Mouse (Mus musculus) intestine, embryonic 15.5 days (tissue): ENCODE measurements around the gene Dld. TPM values are rescaled to one million over a fixed set of nuclear protein-coding genes. Genes with fewer than 3 reads are reported as not detected.
A peak's percentile ranks its signal among the peaks of the same experiment; 100 is the strongest.

Source experiments
- ATAC-seq: fragments of 200-750 bp; cut with Nextera tagmentation; 2 replicates; pipeline ENCODE4 v1.8.0; 2017; ENCODE audit warnings: moderate TSS enrichment, moderate library complexity
- H3K27ac ChIP-seq: fragments of 300-500 bp; sonication (generic); 2 replicates; pipeline ENCODE4 v1.5.1; 2015; ENCODE audit warnings: mild to moderate bottlenecking, inconsistent platforms
- H3K27me3 ChIP-seq: fragments of 300-500 bp; sonication (generic); replicated peaks from 2 replicates; pipeline ENCODE4 v1.6.1; 2015; ENCODE audit warnings: inconsistent platforms
- H3K36me3 ChIP-seq: fragments of 300-500 bp; sonication (generic); 2 replicates; pipeline ENCODE4 v1.6.1; 2015; ENCODE audit warnings: inconsistent platforms
- H3K4me1 ChIP-seq: fragments of 300-500 bp; sonication (generic); replicated peaks from 2 replicates; pipeline ENCODE4 v1.6.1; 2015; ENCODE audit warnings: inconsistent platforms
- H3K4me2 ChIP-seq: fragments of 300-500 bp; sonication (generic); replicated peaks from 2 replicates; pipeline ENCODE4 v1.6.1; 2015; ENCODE audit warnings: mild to moderate bottlenecking, inconsistent platforms
- H3K4me3 ChIP-seq: fragments of 300-500 bp; sonication (generic); replicated peaks from 2 replicates; pipeline ENCODE4 v1.5.1; 2015; ENCODE audit warnings: inconsistent platforms
- H3K9ac ChIP-seq: fragments of 300-500 bp; sonication (generic); 2 replicates; pipeline ENCODE4 v1.6.1; 2015; ENCODE audit warnings: inconsistent platforms
- H3K9me3 ChIP-seq: fragments of 300-500 bp; sonication (generic); 2 replicates; pipeline ENCODE4 v1.6.1; 2016; ENCODE audit warnings: inconsistent platforms
- WGBS: fragments of 180-500 bp; shearing (Covaris S2); methylation state at CpG from one replicate; pipeline ENCODE4 v1.1.7; 2015; 5-methylcytosine and 5-hydroxymethylcytosine counted together
- polyA plus RNA-seq: library from polyadenylated mRNA; unstranded; fragments of >200 nt; fragmentation: Nextera tagmentation; extraction: Ambion mirVana; gene quantifications from 2 replicates; pipeline ENCODE4 v1.2.1, GENCODE M21; 2015

The Dld gene
- polyA plus RNA-seq, 1 experiment from 2014 or later: 171 TPM

DNA sequence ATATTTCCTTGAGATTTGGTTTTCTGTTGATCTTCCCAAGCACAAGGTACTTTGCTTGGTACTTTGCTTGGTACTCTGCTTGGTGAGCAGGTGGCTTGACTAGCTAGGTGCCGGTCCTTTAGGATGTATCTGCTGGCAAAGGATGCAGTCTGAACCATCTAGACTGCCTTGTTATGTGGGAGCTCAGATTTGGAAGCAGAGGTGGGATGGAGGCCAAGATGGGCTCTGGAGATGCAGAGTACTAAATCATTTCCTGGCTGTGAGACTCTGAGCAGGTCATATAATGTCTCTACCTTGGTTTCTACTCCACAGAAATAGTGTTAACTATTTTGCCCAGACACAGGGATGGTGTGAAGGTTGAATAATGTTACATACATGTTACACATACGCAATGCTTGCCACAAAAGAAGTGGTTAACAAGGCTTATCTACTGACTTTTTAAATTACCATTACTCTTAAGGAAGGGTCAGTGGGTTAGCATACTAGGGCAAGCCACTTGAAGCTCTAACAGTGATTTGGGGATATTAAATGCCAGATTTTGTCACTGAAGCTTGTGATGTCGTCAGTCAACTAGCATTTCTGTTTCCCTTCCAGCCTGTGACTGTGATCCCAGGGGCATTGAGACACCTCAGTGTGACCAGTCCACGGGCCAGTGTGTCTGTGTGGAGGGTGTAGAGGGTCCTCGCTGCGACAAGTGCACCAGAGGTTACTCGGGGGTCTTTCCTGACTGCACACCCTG is 33.4 kb downstream of the Dld start:
- no peak overlapping the region for H3K9ac ChIP-seq
- WGBS: 92% methylated on average over 7 of the region's 7 CpGs
- H3K4me2 ChIP-seq: no peak overlapping the region
- H3K27me3 ChIP-seq: no peaks in the 10 kb centered on the region
- H3K27ac ChIP-seq: no peak overlapping the region
- H3K9me3 ChIP-seq: no peaks in the 10 kb centered on the region
- no peaks in the 10 kb centered on the region for H3K4me1 ChIP-seq
- ATAC-seq: no peak
- H3K36me3 ChIP-seq: peaks cover 29% of the 10 kb centered on the region
- H3K4me3 ChIP-seq: no peak overlapping the region

DNA sequence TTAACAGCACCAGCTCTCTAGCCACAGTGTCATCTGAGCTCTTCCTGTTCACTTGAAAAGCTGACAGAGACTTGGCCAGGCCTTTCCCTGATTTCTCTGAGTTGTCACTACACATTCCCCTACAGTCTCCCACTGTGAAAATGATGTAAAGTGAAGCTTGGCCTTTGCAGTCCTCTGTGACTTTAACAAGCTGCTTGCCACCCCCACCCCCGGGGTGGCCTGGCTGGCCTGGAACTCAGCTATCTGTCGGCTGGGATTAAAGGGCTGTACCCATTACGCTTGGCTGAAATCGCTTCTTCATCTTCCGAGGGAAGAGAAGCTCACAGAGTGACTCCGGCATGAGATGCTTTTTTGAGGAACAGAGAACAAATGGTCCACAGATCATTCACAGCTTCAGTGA is 35.3 kb downstream of the Dld start:
- Histone ChIP-seq H3K27me3 (no peaks in the 10 kb centered on the region), H3K4me3 (no peak overlapping the region), H3K4me2 (no peak overlapping the region), H3K36me3 (peaks cover 32% of the 10 kb centered on the region), H3K27ac (no peak overlapping the region), H3K4me1 (no peaks in the 10 kb centered on the region), H3K9ac (no peak overlapping the region), H3K9me3 (no peaks in the 10 kb centered on the region)
- WGBS: 81% methylated on average over 6 of the region's 6 CpGs
- no peak for ATAC-seq

DNA sequence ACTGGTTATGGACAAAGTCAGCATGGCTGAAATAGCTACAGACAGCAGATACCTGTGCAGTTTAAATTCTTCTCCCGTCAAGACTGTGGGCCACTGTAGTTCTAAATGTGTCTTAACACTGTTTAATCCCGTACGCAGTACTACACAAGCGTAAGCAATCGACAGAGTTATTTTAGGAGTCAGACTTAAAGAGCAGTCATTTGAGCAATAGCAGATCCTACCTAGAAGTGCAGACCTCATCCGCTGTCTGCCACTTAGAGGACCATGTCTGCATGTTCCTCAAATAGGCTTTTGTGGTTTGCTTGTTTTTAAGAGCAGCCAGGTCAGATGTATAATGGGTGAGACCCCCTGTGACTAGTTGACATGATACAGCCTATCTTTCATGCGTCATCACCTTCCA is 36.9 kb downstream of the Dld start:
- WGBS: 89% methylated on average over 7 of the region's 7 CpGs
- Histone ChIP-seq H3K27ac (no peak overlapping the region), H3K36me3 (peaks cover 40% of the 10 kb centered on the region), H3K9ac (no peak overlapping the region), H3K4me2 (no peak overlapping the region), H3K4me1 (no peaks in the 10 kb centered on the region), H3K4me3 (no peak overlapping the region), H3K27me3 (no peaks in the 10 kb centered on the region), H3K9me3 (no peaks in the 10 kb centered on the region)
- ATAC-seq: no peak

DNA sequence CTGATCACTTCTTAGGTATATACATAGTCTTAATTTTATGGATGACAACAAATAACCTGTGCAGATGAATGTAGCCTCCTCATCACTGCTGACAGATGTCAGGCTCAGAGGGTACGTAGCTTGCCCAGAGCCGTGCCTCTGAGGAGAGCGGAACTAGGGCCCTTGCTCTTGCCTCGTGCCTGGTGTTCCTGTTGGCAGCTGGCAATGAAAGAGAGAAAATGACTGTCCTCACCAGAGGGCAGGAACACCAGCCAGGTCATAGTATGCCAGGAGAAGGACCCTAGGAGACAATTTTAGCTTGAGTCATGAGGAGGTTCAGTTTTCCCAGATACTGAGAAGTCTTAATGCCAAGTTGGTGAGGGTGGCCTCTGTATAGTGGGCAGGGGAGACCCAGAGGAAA is 38.1 kb downstream of the Dld start:
- H3K27ac ChIP-seq: no peak overlapping the region
- 94% methylated on average over 4 of the region's 4 CpGs for WGBS
- no peak overlapping the region for H3K4me3 ChIP-seq
- ATAC-seq: no peak
- H3K36me3 ChIP-seq: peaks cover 39% of the 10 kb centered on the region
- no peaks in the 10 kb centered on the region for H3K4me1 ChIP-seq
- H3K27me3 ChIP-seq: no peaks in the 10 kb centered on the region
- H3K9ac ChIP-seq: no peak overlapping the region
- H3K9me3 ChIP-seq: no peaks in the 10 kb centered on the region
- H3K4me2 ChIP-seq: no peak overlapping the region

DNA sequence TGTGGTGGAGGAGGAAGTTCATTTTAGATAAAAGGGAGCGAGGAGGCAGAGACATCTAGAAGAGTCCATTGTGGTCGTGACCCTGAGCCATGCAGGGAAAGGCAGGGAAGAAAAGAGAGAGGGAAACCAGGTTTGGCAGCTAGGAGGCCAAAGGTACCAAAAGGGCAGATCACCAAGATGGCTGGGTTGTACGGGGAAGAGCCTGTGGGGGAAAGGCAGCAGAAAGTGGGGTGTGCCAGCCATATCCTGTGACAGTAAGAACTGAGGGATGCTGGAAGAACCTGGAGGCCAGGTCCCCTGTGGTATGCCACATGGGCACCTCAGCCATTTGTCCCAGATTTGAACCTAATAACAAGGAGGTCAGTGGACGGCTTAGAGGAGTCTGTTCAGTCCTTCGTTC is 39.0 kb downstream of the Dld start:
- no peak overlapping the region for H3K4me3 ChIP-seq
- H3K27ac ChIP-seq: no peak overlapping the region
- H3K4me1 ChIP-seq: no peaks in the 10 kb centered on the region
- H3K36me3 ChIP-seq: peaks cover 40% of the 10 kb centered on the region
- no peaks in the 10 kb centered on the region for H3K27me3 ChIP-seq
- H3K9me3 ChIP-seq: no peaks in the 10 kb centered on the region
- WGBS: 93% methylated on average over 5 of the region's 5 CpGs
- H3K4me2 ChIP-seq: no peak overlapping the region
- no peak for ATAC-seq
- H3K9ac ChIP-seq: no peak overlapping the region

DNA sequence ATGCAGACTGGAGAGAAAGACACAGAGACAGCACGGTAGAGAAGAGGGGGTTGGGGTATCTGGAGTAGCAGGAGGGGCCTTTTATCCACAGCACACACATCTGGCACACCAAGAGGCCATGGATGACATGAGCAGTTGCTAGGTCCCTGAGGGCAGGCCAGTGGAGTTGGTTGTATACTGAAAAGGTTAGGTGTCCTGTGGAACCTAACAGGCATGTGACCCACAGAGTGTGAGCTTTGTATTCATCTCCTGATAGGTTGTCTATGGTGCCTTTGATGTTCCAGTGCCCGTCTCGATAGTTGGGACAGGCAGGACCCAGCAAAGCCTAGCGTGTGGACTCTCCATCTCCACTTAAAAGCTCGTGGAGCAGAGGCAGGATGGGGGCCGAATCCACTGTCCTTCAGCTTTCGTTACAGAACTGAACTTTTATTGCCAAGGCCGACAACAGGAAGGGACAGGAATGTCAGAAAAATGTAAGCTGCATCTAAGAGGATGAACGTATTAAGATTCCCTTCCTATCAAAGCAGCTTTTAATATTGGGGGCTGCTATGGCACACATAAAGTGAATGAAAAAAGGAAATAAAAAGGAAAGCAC is 39.5 kb downstream of the Dld start:
- Histone ChIP-seq H3K4me2 (no peak overlapping the region), H3K27me3 (no peaks in the 10 kb centered on the region), H3K4me1 (no peaks in the 10 kb centered on the region), H3K9ac (no peak overlapping the region), H3K9me3 (no peaks in the 10 kb centered on the region), H3K4me3 (no peak overlapping the region), H3K36me3 (peaks cover 44% of the 10 kb centered on the region), H3K27ac (no peak overlapping the region)
- ATAC-seq: no peak
- WGBS: 88% methylated on average over 9 of the region's 9 CpGs

DNA sequence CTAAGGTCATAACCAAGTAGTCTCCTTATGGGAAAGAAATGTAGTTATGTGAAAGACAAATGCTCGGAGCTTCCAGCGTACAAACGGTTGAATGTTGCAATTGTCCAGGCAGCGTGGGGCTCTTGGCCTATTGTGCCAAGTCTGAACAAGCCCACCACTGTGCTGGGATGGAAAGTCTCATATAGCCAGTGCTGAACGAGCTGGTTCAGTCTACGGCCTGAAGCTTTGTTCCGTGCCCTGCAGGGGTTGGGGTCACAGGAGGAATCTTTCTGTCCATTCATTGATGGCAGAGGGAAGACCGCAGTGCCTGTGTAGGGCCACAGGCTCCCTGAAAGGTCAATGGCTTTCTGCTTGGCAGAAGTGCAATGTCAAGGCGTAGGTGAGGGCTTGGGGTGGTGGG is 40.6 kb downstream of the Dld start:
- peaks cover 47% of the 10 kb centered on the region for H3K36me3 ChIP-seq
- no peaks in the 10 kb centered on the region for H3K4me1 ChIP-seq
- WGBS: 86% methylated on average over 9 of the region's 9 CpGs
- H3K4me2 ChIP-seq: no peak overlapping the region
- no peak overlapping the region for H3K9ac ChIP-seq
- H3K9me3 ChIP-seq: no peaks in the 10 kb centered on the region
- no peak overlapping the region for H3K4me3 ChIP-seq
- ATAC-seq: 0 out of 2 replicates have a peak, but pooled peaks have one; percentile 28
- H3K27me3 ChIP-seq: no peaks in the 10 kb centered on the region
- H3K27ac ChIP-seq: no peak overlapping the region

DNA sequence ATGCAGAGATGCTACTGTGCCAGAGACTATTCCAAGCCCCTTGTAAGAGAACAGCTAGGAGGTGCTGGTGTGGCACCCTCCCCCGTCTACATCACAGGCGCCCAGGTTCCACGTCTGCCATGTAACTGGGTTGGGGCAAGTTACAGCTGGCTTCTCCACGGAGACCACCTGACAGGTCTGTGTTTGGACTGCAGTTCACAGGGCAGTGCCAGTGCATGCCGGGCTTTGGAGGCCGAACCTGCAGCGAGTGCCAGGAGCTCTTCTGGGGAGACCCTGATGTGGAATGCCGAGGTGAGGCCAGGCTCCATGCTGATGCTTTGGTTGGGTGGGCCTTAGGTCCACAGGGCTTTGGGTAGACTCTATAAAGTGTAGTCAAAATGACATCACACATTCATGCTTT is 43.5 kb downstream of the Dld start:
- 94% methylated on average over 8 of the region's 8 CpGs for WGBS
- no peak for ATAC-seq
- Histone ChIP-seq H3K4me2 (no peak overlapping the region), H3K27ac (no peak overlapping the region), H3K4me1 (no peaks in the 10 kb centered on the region), H3K27me3 (no peaks in the 10 kb centered on the region), H3K9ac (no peak overlapping the region), H3K9me3 (no peaks in the 10 kb centered on the region), H3K4me3 (no peak overlapping the region), H3K36me3 (peaks cover 42% of the 10 kb centered on the region)

DNA sequence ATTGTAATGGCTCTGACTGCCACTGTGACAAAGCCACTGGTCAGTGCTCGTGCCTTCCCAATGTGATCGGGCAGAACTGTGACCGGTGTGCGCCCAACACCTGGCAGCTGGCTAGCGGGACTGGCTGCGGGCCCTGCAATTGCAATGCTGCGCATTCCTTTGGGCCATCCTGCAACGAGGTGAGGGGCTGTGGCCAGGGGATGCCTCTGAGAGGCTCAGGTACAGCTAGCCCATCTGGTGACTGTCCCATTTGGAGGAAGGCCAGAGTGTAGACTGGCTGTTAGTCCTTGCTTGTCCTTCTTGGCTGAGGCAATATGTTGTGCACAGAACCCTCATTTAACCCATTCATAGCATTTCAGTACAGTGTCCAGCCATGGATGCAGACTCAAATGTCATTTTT is 44.2 kb downstream of the Dld start:
- Histone ChIP-seq H3K4me2 (no peak overlapping the region), H3K9me3 (no peaks in the 10 kb centered on the region), H3K36me3 (peaks cover 36% of the 10 kb centered on the region), H3K4me1 (no peaks in the 10 kb centered on the region), H3K4me3 (no peak overlapping the region), H3K27me3 (no peaks in the 10 kb centered on the region), H3K27ac (no peak overlapping the region), H3K9ac (no peak overlapping the region)
- WGBS: 92% methylated on average over 8 of the region's 8 CpGs
- ATAC-seq: no peak

DNA sequence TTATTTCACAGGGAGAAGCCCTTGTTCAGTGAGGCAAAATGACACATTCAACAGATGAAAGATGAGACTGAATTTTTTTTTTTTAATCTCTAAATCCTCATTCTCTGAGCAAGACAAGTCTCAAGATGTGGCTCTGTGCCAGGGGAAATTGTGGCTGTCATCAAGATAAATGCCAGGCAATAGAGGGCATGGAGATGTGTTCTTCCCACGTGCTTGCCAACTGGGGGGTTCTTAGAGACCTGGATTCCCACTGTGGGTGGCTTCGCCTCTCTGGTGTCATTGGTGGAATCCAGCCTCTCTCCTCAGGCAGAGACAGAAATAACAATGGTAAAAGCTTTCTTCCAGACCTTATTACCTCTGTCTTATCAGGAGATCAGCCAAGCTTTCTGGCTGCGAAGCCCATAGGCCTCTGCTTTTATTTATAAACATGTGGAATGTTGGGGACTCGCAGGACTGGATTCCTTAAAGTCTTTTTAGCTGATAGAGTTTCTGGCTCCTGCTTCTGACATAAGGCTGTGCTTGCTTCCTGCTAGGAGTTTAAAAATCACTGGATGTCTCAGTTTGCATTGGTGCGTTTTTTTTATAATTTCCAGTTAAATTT is 45.1 kb downstream of the Dld start:
- H3K36me3 ChIP-seq: peaks cover 40% of the 10 kb centered on the region
- H3K27me3 ChIP-seq: no peaks in the 10 kb centered on the region
- ATAC-seq: no peak
- H3K4me2 ChIP-seq: no peak overlapping the region
- H3K4me1 ChIP-seq: no peaks in the 10 kb centered on the region
- no peaks in the 10 kb centered on the region for H3K9me3 ChIP-seq
- WGBS: 46% methylated on average over 5 of the region's 5 CpGs
- no peak overlapping the region for H3K9ac ChIP-seq
- no peak overlapping the region for H3K4me3 ChIP-seq
- H3K27ac ChIP-seq: no peak overlapping the region

DNA sequence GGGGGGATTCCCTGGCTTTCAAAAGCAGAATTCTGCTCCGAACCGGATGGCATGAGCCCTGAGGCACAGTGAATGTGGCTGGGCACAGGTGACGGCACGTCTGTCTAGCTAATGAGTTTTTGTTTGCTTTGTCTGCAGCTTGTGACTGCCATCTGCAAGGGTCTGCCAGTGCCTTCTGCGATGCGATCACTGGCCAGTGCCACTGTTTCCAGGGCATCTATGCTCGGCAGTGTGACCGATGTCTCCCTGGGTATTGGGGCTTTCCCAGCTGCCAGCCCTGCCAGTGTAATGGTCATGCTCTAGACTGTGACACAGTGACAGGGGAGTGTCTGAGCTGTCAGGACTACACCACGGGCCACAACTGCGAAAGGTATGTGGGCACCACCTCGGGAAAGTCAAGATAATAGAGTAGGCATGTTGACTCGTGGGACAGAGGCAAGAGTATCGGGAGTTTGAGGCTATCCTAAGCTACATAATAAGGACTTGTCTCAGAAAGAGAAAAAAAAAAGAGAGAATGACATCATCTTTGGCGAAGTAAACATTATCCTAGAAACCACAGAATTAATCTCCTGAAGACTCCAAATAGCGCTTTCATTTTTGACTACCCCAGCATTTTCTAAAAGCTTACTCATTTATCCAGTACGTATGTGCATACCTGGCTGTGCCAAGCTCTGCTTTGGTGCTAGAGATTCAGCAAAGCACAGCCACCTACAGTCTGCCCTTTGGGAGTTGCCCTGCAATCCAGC is 48.3 kb downstream of the Dld start:
- no peaks in the 10 kb centered on the region for H3K9me3 ChIP-seq
- no peaks in the 10 kb centered on the region for H3K4me1 ChIP-seq
- H3K36me3 ChIP-seq: peaks cover 48% of the 10 kb centered on the region
- no peak overlapping the region for H3K9ac ChIP-seq
- H3K4me3 ChIP-seq: no peak overlapping the region
- H3K27ac ChIP-seq: no peak overlapping the region
- ATAC-seq: no peak
- H3K27me3 ChIP-seq: no peaks in the 10 kb centered on the region
- H3K4me2 ChIP-seq: no peak overlapping the region
- 87% methylated on average over 16 of the region's 16 CpGs for WGBS

DNA sequence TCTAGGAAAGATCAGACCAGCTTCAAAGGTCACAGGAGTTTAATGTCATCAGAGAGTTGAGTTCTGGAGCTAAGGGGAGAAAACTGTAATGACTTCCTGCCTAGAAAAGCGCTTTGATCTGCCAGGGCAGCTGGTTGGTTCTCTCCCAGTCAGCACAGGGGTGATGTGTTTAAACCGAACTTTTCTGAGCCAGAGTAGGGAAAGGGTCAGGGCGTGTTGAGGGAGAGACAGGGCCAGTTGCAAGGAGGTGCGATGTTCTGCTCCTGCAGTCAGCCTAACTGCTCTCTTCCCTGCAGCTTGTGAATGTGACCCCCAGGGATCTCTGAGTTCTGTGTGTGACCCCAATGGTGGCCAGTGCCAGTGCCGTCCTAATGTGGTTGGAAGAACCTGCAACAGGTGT is 49.0 kb downstream of the Dld start:
- ATAC-seq: no peak
- no peak overlapping the region for H3K9ac ChIP-seq

More for the DNA sequence above, 49.0 kb downstream of the Dld start:
- no peaks in the 10 kb centered on the region for H3K4me1 ChIP-seq
- no peak overlapping the region for H3K4me3 ChIP-seq
- H3K9me3 ChIP-seq: no peaks in the 10 kb centered on the region
- peaks cover 49% of the 10 kb centered on the region for H3K36me3 ChIP-seq
- 73% methylated on average over 5 of the region's 5 CpGs for WGBS
- no peak overlapping the region for H3K27ac ChIP-seq
- no peaks in the 10 kb centered on the region for H3K27me3 ChIP-seq
- no peak overlapping the region for H3K4me2 ChIP-seq
